Mouse (Mus musculus): Measurements from ENCODE around the gene Lrrc8b. TPM values are rescaled to one million over a fixed set of nuclear protein-coding genes. Genes with fewer than 3 reads are reported as not detected.

The Lrrc8b gene
- 7.5 and 7.6 TPM in 2 replicates for polyA plus RNA-seq (2015; fragmentation: Nextera tagmentation; extraction: Ambion mirVana)

DNA sequence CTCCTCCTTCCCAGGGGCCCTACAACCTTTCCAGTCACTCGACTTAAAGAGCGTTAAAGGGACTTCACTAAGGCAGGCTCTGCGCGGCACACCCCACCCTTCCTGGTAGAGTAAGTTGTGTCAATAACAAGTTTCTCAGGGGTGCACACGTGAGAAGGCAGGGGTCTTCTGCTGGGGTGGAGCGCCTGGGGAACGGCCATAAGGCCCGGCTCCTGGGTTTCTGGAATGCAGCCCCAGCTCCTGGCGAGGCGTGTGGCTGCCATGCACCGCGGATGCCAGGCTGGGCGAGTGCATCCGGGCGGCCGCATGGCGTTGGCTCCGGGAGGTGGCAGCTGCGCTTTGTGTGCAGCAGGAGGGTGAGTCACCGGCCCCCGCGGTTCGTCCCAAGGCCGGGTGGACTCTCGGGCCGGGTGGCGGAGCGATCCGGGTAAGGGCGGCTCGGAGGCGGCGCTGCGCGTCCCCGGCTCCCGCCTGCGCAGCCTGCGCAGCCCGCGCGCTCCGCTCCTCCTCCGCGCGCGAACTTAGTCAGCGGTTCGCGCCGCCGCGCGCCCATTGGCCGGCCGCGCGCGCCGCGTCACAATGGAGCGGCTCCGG is at the start of gene Lrrc8b:
TSS of gene Lrrc8b (plus strand) at position 578 of the 594 bp plus-strand sequence.
- H3K9me3 ChIP-seq (ENCODE audit: low read length) = no peaks in the 10 kb centered on the region
- no peaks in the 10 kb centered on the region for H3K36me3 ChIP-seq (ENCODE audit: insufficient read depth, low read length)
- H3K4me2 ChIP-seq (replicated peaks; ENCODE audit: low read depth, low read length) = peak within 1 kb of the TSS; percentile 94
- DNase-seq (ENCODE audit: low spot score) (peak; percentile 95), ATAC-seq (peak; percentile 98)
- TF ChIP-seq CTCF (IDR thresholded peaks at IDR 0.05) = peak; percentile 48
- TF ChIP-seq EP300 (IDR thresholded peaks at IDR 0.05) = no peak
- peak within 1 kb of the TSS; percentile 79 for H3K4me3 ChIP-seq (ENCODE audit: low read depth, low read length)
- peak within 1 kb of the TSS; percentile 74 for H3K9ac ChIP-seq (replicated peaks; ENCODE audit: low read depth)
- peak within 1 kb of the TSS; percentile 68 for H3K27ac ChIP-seq (ENCODE audit: low read length)
- H3K4me1 ChIP-seq (ENCODE audit: insufficient read depth, low read depth, low read length) = no peaks in the 10 kb centered on the region
- no peaks in the 10 kb centered on the region for H3K27me3 ChIP-seq (replicated peaks; ENCODE audit: insufficient read depth, low read length)
- 2% methylated on average over 39 of the region's 63 CpGs for WGBS

DNA sequence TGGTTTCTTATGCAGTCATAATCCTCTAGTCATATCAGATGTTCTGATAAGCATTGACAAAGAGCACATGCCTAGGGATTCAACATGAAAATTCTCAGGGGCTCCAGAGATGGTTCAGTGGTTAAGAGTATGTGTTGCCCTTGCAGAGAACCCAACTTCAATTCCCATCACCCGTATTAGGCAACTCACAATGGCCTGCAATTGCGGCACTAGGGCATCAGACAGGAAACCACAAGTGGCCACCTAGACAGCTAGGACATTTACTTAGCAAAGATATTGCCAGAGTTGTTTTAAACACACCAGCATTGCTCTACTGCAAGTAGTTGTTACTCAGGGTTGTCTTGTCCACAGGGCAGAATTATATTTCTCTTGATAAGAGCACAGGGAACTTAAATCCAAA is 34.1 kb upstream of the Lrrc8b start:
- H3K9me3 ChIP-seq (ENCODE audit: low read length) = no peaks in the 10 kb centered on the region
- H3K4me2 ChIP-seq (replicated peaks; ENCODE audit: low read depth, low read length) = no peak overlapping the region
- no peak overlapping the region for H3K9ac ChIP-seq (replicated peaks; ENCODE audit: low read depth)
- H3K4me3 ChIP-seq (ENCODE audit: low read depth, low read length) = no peak overlapping the region
- H3K4me1 ChIP-seq (ENCODE audit: insufficient read depth, low read depth, low read length) = no peaks in the 10 kb centered on the region
- no peaks in the 10 kb centered on the region for H3K36me3 ChIP-seq (ENCODE audit: insufficient read depth, low read length)
- no peak for DNase-seq (ENCODE audit: low spot score)
- 73% methylated on average over 2 of the region's 2 CpGs for WGBS
- ATAC-seq = no peak
- no peak overlapping the region for H3K27ac ChIP-seq (ENCODE audit: low read length)
- no peaks in the 10 kb centered on the region for H3K27me3 ChIP-seq (replicated peaks; ENCODE audit: insufficient read depth, low read length)
- no peak for TF ChIP-seq CTCF (IDR thresholded peaks at IDR 0.05)
- no peak for TF ChIP-seq EP300 (IDR thresholded peaks at IDR 0.05)

DNA sequence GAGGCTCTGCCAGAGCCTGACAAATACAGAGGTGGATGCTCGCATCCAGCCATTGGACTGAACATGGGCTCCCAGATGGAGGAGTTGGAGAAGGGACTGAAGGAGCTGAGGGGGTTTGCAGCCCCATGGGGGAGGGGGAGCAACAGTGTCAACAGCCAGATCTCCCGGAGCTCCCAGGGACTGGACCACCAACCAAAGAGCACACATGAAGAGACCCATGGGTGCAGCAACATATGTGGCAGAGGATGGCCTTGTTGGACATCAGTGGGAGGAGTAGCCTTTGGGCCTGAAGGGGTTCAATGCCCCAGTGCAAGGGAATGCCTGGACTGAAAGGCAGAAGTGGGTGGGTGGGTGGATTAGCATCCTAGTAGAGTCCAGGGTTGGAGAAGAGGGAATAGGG is 25.2 kb upstream of the Lrrc8b start:
- no peak for TF ChIP-seq EP300 (IDR thresholded peaks at IDR 0.05)
- no peak for TF ChIP-seq CTCF (IDR thresholded peaks at IDR 0.05)
- Histone ChIP-seq H3K9me3 (ENCODE audit: low read length) (no peaks in the 10 kb centered on the region), H3K4me2 (replicated peaks; ENCODE audit: low read depth, low read length) (no peak overlapping the region), H3K4me3 (ENCODE audit: low read depth, low read length) (no peak overlapping the region), H3K27ac (ENCODE audit: low read length) (no peak overlapping the region), H3K9ac (replicated peaks; ENCODE audit: low read depth) (no peak overlapping the region), H3K4me1 (ENCODE audit: insufficient read depth, low read depth, low read length) (no peaks in the 10 kb centered on the region), H3K27me3 (replicated peaks; ENCODE audit: insufficient read depth, low read length) (no peaks in the 10 kb centered on the region), H3K36me3 (ENCODE audit: insufficient read depth, low read length) (no peaks in the 10 kb centered on the region)
- ATAC-seq = no peak
- WGBS = 93% methylated on average over 2 of the region's 2 CpGs
- DNase-seq (ENCODE audit: low spot score) = no peak

DNA sequence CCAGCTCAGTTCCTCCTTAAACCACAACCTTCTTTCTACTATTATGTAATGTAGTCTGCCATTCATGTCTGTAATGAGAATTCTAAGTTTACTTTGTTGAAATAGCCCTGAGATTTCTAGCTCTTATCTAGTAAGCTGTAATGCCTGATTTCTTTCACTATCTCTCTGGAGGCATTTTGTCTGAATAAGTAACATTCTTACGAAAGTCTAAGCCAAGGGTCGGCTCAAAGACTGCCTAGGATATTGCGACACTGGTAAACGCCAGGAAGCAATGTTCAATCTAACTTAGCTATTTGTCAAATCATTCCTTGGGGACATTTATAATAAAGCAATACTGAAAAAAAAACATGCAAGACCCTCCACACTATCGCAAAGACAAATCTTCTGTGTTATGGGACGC is 21.8 kb upstream of the Lrrc8b start:
- H3K4me3 ChIP-seq (ENCODE audit: low read depth, low read length) = no peak overlapping the region
- H3K27me3 ChIP-seq (replicated peaks; ENCODE audit: insufficient read depth, low read length) = no peaks in the 10 kb centered on the region
- no peaks in the 10 kb centered on the region for H3K36me3 ChIP-seq (ENCODE audit: insufficient read depth, low read length)
- WGBS = 79% methylated on average over 6 of the region's 6 CpGs
- H3K27ac ChIP-seq (ENCODE audit: low read length) = no peak overlapping the region
- no peaks in the 10 kb centered on the region for H3K9me3 ChIP-seq (ENCODE audit: low read length)
- no peak overlapping the region for H3K4me2 ChIP-seq (replicated peaks; ENCODE audit: low read depth, low read length)
- H3K9ac ChIP-seq (replicated peaks; ENCODE audit: low read depth) = no peak overlapping the region
- DNase-seq (ENCODE audit: low spot score) (no peak), ATAC-seq (no peak)
- H3K4me1 ChIP-seq (ENCODE audit: insufficient read depth, low read depth, low read length) = no peaks in the 10 kb centered on the region
- TF ChIP-seq EP300 (IDR thresholded peaks at IDR 0.05) (no peak), CTCF (IDR thresholded peaks at IDR 0.05) (no peak)

DNA sequence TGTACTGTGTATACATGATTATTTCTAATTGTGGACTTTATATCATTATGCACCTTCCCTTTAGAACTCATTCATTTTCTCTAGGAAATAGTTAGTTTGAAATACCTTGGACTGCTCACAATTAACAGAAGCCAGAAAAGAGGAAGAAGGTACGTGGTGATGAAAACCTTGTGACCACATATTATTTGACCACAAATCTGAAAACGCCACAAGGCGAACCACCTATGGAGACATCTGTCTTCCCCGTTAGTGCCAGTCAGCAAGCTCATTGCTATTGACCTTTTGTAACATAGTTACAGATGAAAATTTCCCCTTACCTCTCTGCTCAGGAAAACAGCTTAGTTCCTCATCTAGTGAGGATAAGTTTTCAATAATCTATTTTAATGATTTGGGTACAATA is 20.4 kb upstream of the Lrrc8b start:
- no peak overlapping the region for H3K9ac ChIP-seq (replicated peaks; ENCODE audit: low read depth)
- no peak overlapping the region for H3K27ac ChIP-seq (ENCODE audit: low read length)
- 81% methylated on average over 4 of the region's 4 CpGs for WGBS
- H3K27me3 ChIP-seq (replicated peaks; ENCODE audit: insufficient read depth, low read length) = no peaks in the 10 kb centered on the region
- no peaks in the 10 kb centered on the region for H3K36me3 ChIP-seq (ENCODE audit: insufficient read depth, low read length)
- TF ChIP-seq CTCF (IDR thresholded peaks at IDR 0.05) (no peak), EP300 (IDR thresholded peaks at IDR 0.05) (no peak)
- ATAC-seq = no peak
- H3K9me3 ChIP-seq (ENCODE audit: low read length) = no peaks in the 10 kb centered on the region
- H3K4me3 ChIP-seq (ENCODE audit: low read depth, low read length) = no peak overlapping the region
- H3K4me2 ChIP-seq (replicated peaks; ENCODE audit: low read depth, low read length) = no peak overlapping the region
- DNase-seq (ENCODE audit: low spot score) = no peak
- no peaks in the 10 kb centered on the region for H3K4me1 ChIP-seq (ENCODE audit: insufficient read depth, low read depth, low read length)

DNA sequence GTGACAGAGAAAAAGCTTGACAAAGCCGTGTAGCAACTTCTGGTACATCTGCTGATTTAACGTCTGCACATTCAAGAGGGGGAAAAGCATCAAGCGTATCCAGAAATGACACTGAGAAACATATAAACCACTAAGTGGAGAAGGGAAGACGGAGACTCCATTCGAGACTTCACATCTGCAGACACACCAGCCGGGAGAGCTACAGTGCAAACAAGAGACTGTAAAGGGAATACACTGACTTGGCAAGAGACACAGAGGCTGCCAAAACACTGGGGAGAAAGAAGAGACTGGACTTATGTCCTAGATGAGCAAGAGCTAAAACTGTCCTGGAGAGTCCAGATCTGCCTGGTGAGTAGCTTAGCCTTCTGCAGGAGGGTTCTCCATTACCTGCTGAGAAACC is 16.6 kb upstream of the Lrrc8b start:
- 67% methylated on average over 6 of the region's 6 CpGs for WGBS
- H3K27me3 ChIP-seq (replicated peaks; ENCODE audit: insufficient read depth, low read length) = no peaks in the 10 kb centered on the region
- no peak overlapping the region for H3K27ac ChIP-seq (ENCODE audit: low read length)
- DNase-seq (ENCODE audit: low spot score) (no peak), ATAC-seq (no peak)
- H3K4me3 ChIP-seq (ENCODE audit: low read depth, low read length) = no peak overlapping the region
- no peak overlapping the region for H3K9ac ChIP-seq (replicated peaks; ENCODE audit: low read depth)
- no peaks in the 10 kb centered on the region for H3K9me3 ChIP-seq (ENCODE audit: low read length)
- H3K4me1 ChIP-seq (ENCODE audit: insufficient read depth, low read depth, low read length) = no peaks in the 10 kb centered on the region
- H3K4me2 ChIP-seq (replicated peaks; ENCODE audit: low read depth, low read length) = no peak overlapping the region
- H3K36me3 ChIP-seq (ENCODE audit: insufficient read depth, low read length) = no peaks in the 10 kb centered on the region
- no peak for TF ChIP-seq CTCF (IDR thresholded peaks at IDR 0.05)
- no peak for TF ChIP-seq EP300 (IDR thresholded peaks at IDR 0.05)
